Mouse (Mus musculus) CH12.LX (cell line): ENCODE results near the gene Med19.

ENCODE experiments used
- CTCF ChIP-seq, 2 experiments: IDR thresholded peaks in 1 of 2; conservative IDR thresholded peaks in 1 of 2; 2 replicates each; pipeline ENCODE4 v1.5.1; 2011 to 2012; ENCODE audit warnings: low read depth in 2 of 2, low read length in 2 of 2, improper control_type of control experiment in 1 of 2, inconsistent platforms in 1 of 2, mild to moderate bottlenecking in 1 of 2, moderate library complexity in 1 of 2
- MXI1 ChIP-seq: IDR thresholded peaks from 2 replicates; pipeline ENCODE4 v1.6.1; 2011; ENCODE audit warnings: mild to moderate bottlenecking, low read depth, low read length, improper control_type of control experiment
- PAX5 ChIP-seq: IDR thresholded peaks from 2 replicates; pipeline ENCODE4 v1.6.1; 2012; ENCODE audit warnings: low read length, inconsistent platforms, mixed read lengths
- POLR2AphosphoS2 ChIP-seq: IDR thresholded peaks from 2 replicates; pipeline ENCODE4 v1.6.1; 2011; ENCODE audit warnings: low read depth, low read length, improper control_type of control experiment

DNA sequence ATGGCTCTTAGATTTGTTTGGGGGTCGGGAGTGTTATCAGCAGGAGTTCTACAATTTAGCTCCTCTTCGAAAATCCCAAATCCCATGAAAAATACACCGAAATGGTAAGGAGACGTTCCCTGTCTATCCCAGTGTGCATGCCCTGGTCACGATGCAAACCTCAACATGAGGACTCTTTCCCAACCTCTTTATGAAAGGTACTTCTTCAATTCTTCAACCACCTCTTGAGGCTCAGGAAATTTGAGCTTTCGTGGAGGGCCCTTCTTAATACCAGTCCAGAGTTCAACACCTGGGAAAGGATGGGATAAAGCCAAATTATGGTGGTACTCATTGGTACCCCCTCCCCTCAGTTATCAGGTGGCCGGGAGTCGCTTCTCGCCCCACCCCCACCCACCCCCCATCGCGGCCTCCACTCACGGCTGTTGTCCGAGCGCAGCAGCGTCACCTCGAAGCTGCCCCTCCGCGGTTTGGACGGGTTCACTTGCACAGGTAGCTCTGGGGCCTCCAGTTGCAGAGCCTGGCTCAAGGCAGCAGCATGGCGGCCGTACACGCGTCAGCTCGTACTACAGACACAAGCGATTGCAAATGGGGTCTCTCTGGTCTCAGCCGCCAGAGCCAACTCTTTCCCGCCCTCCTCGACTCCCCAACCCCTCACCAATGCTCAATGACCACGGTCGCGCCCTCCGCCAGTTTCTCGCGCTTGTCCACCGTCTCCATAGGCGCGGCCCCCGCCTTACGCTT, 8.2 kb upstream of the Med19 start:
- TF ChIP-seq CTCF (conservative IDR thresholded peaks at IDR 0.05 in 1 of 2, IDR thresholded peaks at IDR 0.05 in 1 of 2; ENCODE audit: low read depth in 2 of 2, low read length in 2 of 2) = no peak
- no peak for TF ChIP-seq POLR2AphosphoS2
- TF ChIP-seq PAX5 = no peak
- no peak for TF ChIP-seq MXI1
